Mouse (Mus musculus): ENCODE measurements around the gene Atp6v0e2.

The Atp6v0e2 gene

GRCm38 (mm10) chr6:48573981-48574380, 36.6 kb downstream of the Atp6v0e2 start:
- DNase-seq (ENCODE audit: low spot score): no peak

GRCm38 (mm10) chr6:48578736-48579135, 41.3 kb downstream of the Atp6v0e2 start:
- no peak for DNase-seq (ENCODE audit: low spot score)

GRCm38 (mm10) chr6:48579215-48579648, 41.8 kb downstream of the Atp6v0e2 start:
- DNase-seq (ENCODE audit: low spot score): no peak

GRCm38 (mm10) chr6:48581257-48581656, 43.8 kb downstream of the Atp6v0e2 start:
- no peak for DNase-seq (ENCODE audit: low spot score)

GRCm38 (mm10) chr6:48582037-48582436, 44.6 kb downstream of the Atp6v0e2 start:
- DNase-seq (ENCODE audit: low spot score): no peak

GRCm38 (mm10) chr6:48589194-48589750, 51.9 kb downstream of the Atp6v0e2 start, which contains the start of gene Gm45021:
TSS of gene Gm45021 (plus strand) at chr6:48589610.
- DNase-seq (ENCODE audit: low spot score): no peak

All from urinary bladder, postnatal 14 days (tissue).